Mouse (Mus musculus): Measurements from ENCODE around the gene Nck1. TPM values are rescaled to one million over a fixed set of nuclear protein-coding genes. Genes with fewer than 3 reads are reported as not detected.

Gene Nck1
- polyA plus RNA-seq, 1 experiment from 2014 or later = 65.6 TPM

DNA sequence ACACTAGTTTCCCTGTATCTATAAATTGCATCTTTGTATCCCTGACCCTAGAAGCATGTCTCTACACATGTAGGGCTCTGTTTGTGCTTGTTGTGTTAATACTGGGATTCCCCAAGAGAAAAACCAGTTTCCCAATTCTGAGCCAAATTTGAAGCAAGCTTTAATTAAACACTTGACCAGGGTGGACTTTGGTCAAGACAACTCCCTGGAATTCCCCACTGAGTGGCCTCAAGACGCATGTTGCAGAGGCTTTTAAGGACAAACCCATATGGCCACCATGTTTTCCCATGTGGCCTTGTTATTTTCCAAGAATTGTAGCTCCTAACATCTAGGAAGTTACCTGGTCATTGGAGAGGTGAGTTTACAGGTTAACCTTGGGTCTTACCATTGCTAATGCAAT is 71.9 kb downstream of the Nck1 start:
- DNase-seq (ENCODE audit: extremely low spot score, low spot score) = no peak
- H3K9me3 ChIP-seq = peaks cover 4% of the 10 kb centered on the region
- no peak overlapping the region for H3K4me3 ChIP-seq
- H3K36me3 ChIP-seq (replicated peaks) = peaks cover 10% of the 10 kb centered on the region; the same call in 1 of the 2 replicates
- no peak overlapping the region for H3K27ac ChIP-seq
- H3K27me3 ChIP-seq (ENCODE audit: poor library complexity, severe bottlenecking) = no peaks in the 10 kb centered on the region
- 87% methylated on average over 1 of the region's 1 CpGs for WGBS
- 0 out of 2 replicates have a peak, but pooled peaks cover 5% of the 10 kb centered on the region for H3K4me1 ChIP-seq

DNA sequence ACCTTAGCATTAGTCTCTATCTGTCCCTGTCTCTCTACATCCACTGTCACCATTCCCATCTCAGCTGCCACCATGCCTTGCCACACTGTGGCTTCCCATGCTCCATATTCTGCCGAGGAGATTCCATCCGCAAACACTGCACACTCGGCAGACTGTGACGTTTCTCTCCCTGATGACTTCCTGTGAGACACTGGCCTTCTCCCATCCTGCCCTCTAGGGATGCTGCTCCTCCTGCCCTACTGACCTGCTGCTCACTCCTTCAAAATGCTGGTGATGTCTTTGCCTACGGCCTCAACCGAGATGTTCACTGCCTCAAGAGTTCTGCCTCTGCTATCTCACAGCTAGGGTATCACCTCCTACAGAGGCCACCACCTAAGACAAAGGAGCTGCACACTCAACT is 72.6 kb downstream of the Nck1 start:
- H3K4me3 ChIP-seq = no peak overlapping the region
- DNase-seq (ENCODE audit: extremely low spot score, low spot score) = no peak
- no peak overlapping the region for H3K27ac ChIP-seq
- peaks cover 4% of the 10 kb centered on the region for H3K9me3 ChIP-seq
- 0 out of 2 replicates have a peak, but pooled peaks cover 5% of the 10 kb centered on the region for H3K4me1 ChIP-seq
- H3K36me3 ChIP-seq (replicated peaks) = peaks cover 8% of the 10 kb centered on the region; the same call in 1 of the 2 replicates
- WGBS = 89% methylated on average over 6 of the region's 6 CpGs
- no peaks in the 10 kb centered on the region for H3K27me3 ChIP-seq (ENCODE audit: poor library complexity, severe bottlenecking)

DNA sequence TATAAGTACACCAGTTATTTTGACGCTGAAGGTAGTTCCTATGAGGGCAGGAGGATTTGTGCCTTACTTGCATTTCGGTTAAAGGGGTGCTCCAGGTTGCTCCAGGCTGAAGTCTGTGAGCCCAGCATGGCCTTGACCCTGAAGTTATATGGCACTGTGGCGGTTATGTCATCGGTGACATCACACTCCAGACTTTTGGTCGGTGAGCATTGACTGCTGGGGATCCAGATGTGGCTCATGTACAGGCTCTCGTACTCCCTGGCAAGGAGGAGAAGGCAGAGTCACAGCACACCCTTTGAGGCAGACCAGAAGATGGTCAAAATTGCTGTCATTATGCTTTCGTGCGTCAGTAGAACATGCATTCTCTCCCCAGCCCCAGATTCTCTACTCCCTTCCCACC is 73.0 kb downstream of the Nck1 start:
- 93% methylated on average over 8 of the region's 8 CpGs for WGBS
- no peak overlapping the region for H3K27ac ChIP-seq
- no peak for DNase-seq (ENCODE audit: extremely low spot score, low spot score)
- peaks cover 8% of the 10 kb centered on the region for H3K36me3 ChIP-seq (replicated peaks)
- peaks cover 4% of the 10 kb centered on the region for H3K9me3 ChIP-seq
- no peak overlapping the region for H3K4me3 ChIP-seq
- 0 out of 2 replicates have a peak, but pooled peaks cover 5% of the 10 kb centered on the region for H3K4me1 ChIP-seq
- H3K27me3 ChIP-seq (ENCODE audit: poor library complexity, severe bottlenecking) = no peaks in the 10 kb centered on the region

DNA sequence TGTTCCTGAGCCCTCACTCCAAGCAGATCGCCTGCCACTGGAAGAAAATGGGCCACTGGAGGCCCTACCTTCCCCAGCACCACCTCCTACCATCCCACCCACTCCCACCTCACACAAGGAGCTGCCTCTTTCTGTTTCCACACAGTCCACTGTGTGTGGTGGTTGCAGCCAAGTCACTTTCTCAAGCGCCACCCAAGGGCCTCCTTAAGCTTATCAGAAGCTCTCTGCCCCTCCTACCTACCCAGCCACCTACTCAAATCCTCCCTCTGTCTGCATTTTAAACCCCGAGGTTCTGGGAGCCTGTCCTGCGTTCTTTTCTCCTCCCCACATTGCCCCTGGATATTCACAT is 74.4 kb downstream of the Nck1 start:
- Histone ChIP-seq H3K9me3 (no peaks in the 10 kb centered on the region), H3K27me3 (ENCODE audit: poor library complexity, severe bottlenecking) (no peaks in the 10 kb centered on the region), H3K4me1 (0 out of 2 replicates have a peak, but pooled peaks cover 5% of the 10 kb centered on the region), H3K27ac (0 out of 2 replicates have a peak overlapping the region, but pooled peaks have one; percentile 4), H3K4me3 (no peak overlapping the region), H3K36me3 (replicated peaks) (peaks cover 13% of the 10 kb centered on the region)
- no peak for DNase-seq (ENCODE audit: extremely low spot score, low spot score)
- 75% methylated on average over 4 of the region's 4 CpGs for WGBS

DNA sequence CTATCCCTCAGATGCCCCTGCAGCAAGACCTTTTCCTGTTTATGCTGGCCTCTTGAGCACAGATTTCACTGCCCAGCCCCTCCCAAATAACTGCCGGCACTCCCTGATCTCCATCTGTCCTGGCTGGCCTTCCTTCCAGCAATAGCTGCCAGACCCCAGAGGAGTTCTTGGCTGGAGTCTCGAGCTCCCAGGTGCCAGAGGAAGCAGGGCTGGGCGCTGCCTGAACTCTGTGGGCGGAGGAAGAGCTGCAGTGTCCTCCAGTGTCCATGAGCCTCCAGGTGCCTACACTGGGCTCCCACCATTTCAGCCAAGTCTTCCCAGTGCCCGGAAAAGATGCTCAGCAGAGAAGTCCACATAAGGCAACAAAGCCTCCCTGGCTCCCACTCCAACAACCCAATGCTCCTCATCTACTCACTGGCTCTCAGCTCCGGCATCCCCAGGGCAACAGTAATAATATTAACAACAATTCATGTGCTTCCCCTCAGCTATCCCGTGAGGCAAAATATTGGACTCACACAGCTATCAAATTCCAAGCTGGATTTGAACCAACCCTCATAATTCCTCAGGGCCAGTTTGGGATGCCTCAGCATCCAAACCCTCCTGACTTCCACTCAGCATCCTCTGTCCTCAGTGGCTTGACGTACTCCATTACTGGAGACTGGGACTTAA is 74.9 kb downstream of the Nck1 start:
- 73% methylated on average over 8 of the region's 8 CpGs for WGBS
- no peak for DNase-seq (ENCODE audit: extremely low spot score, low spot score)
- Histone ChIP-seq H3K9me3 (no peaks in the 10 kb centered on the region), H3K36me3 (replicated peaks) (peaks cover 14% of the 10 kb centered on the region), H3K27ac (peak overlapping the region; percentile 4; the same call in 1 of the 2 replicates), H3K4me3 (no peak overlapping the region), H3K4me1 (0 out of 2 replicates have a peak, but pooled peaks cover 5% of the 10 kb centered on the region), H3K27me3 (ENCODE audit: poor library complexity, severe bottlenecking) (no peaks in the 10 kb centered on the region)

DNA sequence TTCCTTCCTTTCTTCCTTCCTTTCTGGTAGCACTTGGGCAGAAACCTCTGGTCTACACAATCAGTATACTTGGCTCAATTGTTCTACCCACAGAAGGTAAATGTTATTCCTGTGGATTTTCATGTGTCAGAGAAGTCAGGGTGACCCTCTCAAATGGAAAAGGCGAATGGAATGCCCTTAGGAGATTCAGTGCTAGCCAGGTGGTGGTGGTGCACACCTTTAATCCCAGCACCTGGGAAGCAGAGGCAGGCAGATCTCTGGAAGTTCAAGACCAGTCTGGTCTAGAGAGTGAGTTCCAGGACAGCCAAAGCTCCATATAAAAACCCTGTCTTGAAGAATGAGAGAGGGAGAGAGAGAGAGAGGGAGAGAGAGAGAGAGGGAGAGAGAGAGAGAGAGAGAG is 75.7 kb downstream of the Nck1 start:
- Histone ChIP-seq H3K36me3 (replicated peaks) (peaks cover 22% of the 10 kb centered on the region), H3K4me3 (no peak overlapping the region), H3K4me1 (0 out of 2 replicates have a peak, but pooled peaks cover 5% of the 10 kb centered on the region), H3K27me3 (ENCODE audit: poor library complexity, severe bottlenecking) (no peaks in the 10 kb centered on the region), H3K27ac (no peak overlapping the region), H3K9me3 (no peaks in the 10 kb centered on the region)
- 79% methylated on average over 1 of the region's 1 CpGs for WGBS
- no peak for DNase-seq (ENCODE audit: extremely low spot score, low spot score)

DNA sequence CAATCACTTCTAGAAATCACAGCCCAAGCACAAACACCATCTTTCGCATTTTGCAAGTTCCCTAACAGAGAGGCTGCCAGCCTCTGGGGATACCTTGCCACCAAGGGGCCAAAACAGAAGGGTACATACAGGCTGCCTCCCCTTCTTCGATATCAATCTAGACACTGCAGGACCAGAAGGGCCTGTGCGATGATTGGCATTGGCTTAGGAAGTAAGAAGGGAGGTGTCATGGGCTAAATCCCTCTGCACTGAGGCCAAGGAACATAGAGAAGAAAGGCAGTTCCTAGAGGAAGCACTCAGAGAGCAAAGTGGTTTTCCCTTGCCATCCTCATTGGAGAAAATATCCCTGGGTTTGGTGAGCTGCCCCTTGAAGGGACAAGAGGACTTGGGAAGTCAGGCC is 76.3 kb downstream of the Nck1 start:
- DNase-seq (ENCODE audit: extremely low spot score, low spot score) = no peak
- Histone ChIP-seq H3K4me1 (0 out of 2 replicates have a peak, but pooled peaks cover 5% of the 10 kb centered on the region), H3K27ac (no peak overlapping the region), H3K27me3 (ENCODE audit: poor library complexity, severe bottlenecking) (no peaks in the 10 kb centered on the region), H3K9me3 (no peaks in the 10 kb centered on the region), H3K36me3 (replicated peaks) (peaks cover 22% of the 10 kb centered on the region), H3K4me3 (no peak overlapping the region)
- WGBS = 93% methylated on average over 3 of the region's 3 CpGs

DNA sequence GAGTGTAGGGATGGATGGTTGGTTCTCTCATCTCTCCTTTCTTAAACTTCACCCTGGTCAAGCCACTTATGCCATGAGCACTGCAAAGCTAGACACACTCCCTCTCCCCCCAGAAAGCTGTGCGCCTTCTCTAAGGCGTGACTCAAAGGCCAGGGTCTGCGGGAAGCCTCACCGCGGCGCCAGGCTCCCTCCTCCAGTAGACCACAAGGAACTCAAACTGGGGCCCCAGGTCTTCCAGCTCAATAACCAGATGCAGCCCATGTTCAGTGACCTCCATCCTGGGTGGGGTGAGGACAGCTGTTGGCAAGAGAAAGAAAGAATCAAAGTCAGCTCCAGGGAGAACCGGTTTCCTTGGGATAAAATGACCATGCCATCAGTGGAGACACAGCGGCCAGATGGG is 77.8 kb downstream of the Nck1 start:
- 95% methylated on average over 8 of the region's 8 CpGs for WGBS
- Histone ChIP-seq H3K27ac (no peak overlapping the region), H3K9me3 (no peaks in the 10 kb centered on the region), H3K4me1 (0 out of 2 replicates have a peak, but pooled peaks cover 5% of the 10 kb centered on the region), H3K27me3 (ENCODE audit: poor library complexity, severe bottlenecking) (no peaks in the 10 kb centered on the region), H3K4me3 (no peak overlapping the region), H3K36me3 (replicated peaks) (peaks cover 22% of the 10 kb centered on the region)
- DNase-seq (ENCODE audit: extremely low spot score, low spot score) = no peak

DNA sequence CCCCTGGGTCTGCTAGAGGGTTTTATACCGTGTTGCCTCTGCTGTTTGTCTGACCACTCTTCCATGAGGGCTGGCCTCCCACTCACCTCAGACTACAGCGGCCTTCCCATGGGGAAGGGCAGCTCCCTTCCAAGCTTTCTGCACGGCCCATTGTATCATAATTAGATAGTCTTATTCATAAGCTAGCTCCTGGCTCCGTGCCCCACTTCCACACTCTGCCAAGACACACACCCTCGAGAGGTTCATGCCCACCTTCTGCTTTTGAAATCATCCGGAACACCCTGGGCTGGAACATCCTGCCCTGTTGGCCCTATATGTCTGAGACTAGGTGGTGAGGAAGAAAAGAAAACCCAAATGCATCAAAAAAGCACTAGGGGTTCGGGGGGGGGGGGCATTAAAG is 78.3 kb downstream of the Nck1 start:
- no peak for DNase-seq (ENCODE audit: extremely low spot score, low spot score)
- 89% methylated on average over 7 of the region's 7 CpGs for WGBS
- Histone ChIP-seq H3K4me3 (no peak overlapping the region), H3K27ac (no peak overlapping the region), H3K4me1 (0 out of 2 replicates have a peak, but pooled peaks cover 5% of the 10 kb centered on the region), H3K36me3 (replicated peaks) (peaks cover 22% of the 10 kb centered on the region), H3K27me3 (ENCODE audit: poor library complexity, severe bottlenecking) (no peaks in the 10 kb centered on the region), H3K9me3 (no peaks in the 10 kb centered on the region)

DNA sequence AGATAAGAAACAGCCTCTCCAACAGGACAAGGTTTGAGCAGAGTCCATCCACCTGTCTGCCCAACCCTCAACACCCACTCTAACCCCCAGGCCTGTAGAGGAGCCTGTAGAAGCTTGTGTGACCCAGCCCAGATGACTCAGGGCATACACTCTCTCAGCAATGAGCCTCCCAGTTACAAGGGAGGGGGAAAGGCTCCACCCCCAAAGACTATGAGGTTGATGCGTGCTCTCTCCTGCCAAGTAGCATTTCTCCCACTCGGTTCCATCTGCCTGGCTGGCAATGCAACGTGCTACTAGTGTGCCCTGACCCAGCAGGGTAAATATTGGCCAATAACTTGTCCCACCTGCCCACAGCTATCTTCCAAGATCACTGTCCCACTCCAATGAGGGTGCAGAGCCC is 79.2 kb downstream of the Nck1 start:
- no peaks in the 10 kb centered on the region for H3K9me3 ChIP-seq
- H3K36me3 ChIP-seq (replicated peaks) = peaks cover 22% of the 10 kb centered on the region
- H3K4me3 ChIP-seq = no peak overlapping the region
- H3K27me3 ChIP-seq (ENCODE audit: poor library complexity, severe bottlenecking) = no peaks in the 10 kb centered on the region
- WGBS = 95% methylated on average over 3 of the region's 3 CpGs
- 0 out of 2 replicates have a peak, but pooled peaks cover 5% of the 10 kb centered on the region for H3K4me1 ChIP-seq
- no peak overlapping the region for H3K27ac ChIP-seq
- no peak for DNase-seq (ENCODE audit: extremely low spot score, low spot score)

DNA sequence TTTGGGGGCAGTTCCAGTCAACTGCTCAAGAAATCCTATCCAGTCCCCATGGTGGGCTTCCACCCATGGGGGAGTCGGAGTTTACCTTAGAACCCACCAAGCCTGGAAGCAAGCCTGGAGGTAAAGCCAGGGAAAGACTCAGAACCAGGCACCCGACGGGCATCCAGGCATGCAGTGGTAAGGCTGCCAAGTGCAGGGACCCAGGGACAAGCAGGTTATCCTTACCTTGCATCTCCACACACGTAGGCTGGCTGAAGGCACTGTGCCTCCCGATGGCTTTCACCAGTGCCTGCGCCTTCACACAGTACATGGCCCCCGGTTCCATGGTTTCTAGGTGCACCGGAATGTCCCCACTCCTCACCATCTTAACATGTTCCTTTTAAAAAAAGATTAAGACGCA is 79.9 kb downstream of the Nck1 start:
- H3K9me3 ChIP-seq = no peaks in the 10 kb centered on the region
- no peaks in the 10 kb centered on the region for H3K27me3 ChIP-seq (ENCODE audit: poor library complexity, severe bottlenecking)
- H3K4me1 ChIP-seq = 0 out of 2 replicates have a peak, but pooled peaks cover 4% of the 10 kb centered on the region
- DNase-seq (ENCODE audit: extremely low spot score, low spot score) = no peak
- no peak overlapping the region for H3K27ac ChIP-seq
- WGBS = 95% methylated on average over 9 of the region's 9 CpGs
- peaks cover 25% of the 10 kb centered on the region for H3K36me3 ChIP-seq (replicated peaks)
- no peak overlapping the region for H3K4me3 ChIP-seq

DNA sequence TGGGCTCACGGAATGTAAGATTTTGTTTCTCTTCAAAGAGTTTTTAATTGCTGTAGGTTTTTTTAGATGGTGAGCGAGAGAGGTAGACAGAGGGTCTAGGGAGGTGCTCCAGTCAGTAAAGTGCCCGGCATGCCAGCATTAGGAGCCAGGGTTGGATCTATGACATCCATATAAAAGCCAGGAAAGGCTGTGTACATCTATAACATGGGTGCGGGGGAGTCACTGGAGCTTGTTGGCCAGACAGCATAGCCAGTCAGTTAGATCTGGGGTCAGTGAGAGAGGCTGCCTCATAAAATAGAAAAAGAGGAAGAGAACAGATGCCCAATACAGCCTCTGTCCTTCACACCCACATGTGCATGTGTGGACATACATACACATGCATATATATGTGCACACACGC is 80.6 kb downstream of the Nck1 start:
- Histone ChIP-seq H3K36me3 (replicated peaks) (peaks cover 29% of the 10 kb centered on the region), H3K27ac (no peak overlapping the region), H3K4me3 (no peak overlapping the region), H3K27me3 (ENCODE audit: poor library complexity, severe bottlenecking) (no peaks in the 10 kb centered on the region), H3K9me3 (no peaks in the 10 kb centered on the region), H3K4me1 (no peaks in the 10 kb centered on the region)
- DNase-seq (ENCODE audit: extremely low spot score, low spot score) = no peak
- 94% methylated on average over 5 of the region's 5 CpGs for WGBS

DNA sequence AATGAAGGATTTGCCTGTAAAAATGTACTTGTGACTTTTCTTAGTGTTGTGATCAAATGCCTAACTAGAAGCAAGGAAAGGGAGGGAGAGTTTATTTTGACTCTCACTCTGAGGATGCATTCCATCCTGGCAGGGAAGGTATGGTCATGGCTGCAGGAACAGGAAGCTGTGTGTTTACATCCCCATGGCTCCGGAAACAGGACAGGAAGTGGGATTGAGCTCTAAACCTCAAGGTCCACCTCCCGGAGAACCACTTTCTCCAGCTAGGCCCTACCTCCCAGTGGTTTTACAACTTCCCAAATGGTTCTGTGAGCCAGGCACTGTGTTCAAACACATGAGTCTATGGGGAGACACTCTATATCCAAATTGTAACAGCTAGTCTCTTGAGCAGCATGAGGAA is 82.2 kb downstream of the Nck1 start:
- no peak overlapping the region for H3K27ac ChIP-seq
- no peak overlapping the region for H3K4me3 ChIP-seq
- H3K4me1 ChIP-seq = no peaks in the 10 kb centered on the region
- H3K27me3 ChIP-seq (ENCODE audit: poor library complexity, severe bottlenecking) = no peaks in the 10 kb centered on the region
- DNase-seq (ENCODE audit: extremely low spot score, low spot score) = no peak
- H3K36me3 ChIP-seq (replicated peaks) = peaks cover 36% of the 10 kb centered on the region
- H3K9me3 ChIP-seq = no peaks in the 10 kb centered on the region
- 85% methylated on average over 2 of the region's 2 CpGs for WGBS

All from forebrain, embryonic 10.5 days (tissue).